ENCODE assay signal across 9 mouse cellular contexts in the genomic region with DNA sequence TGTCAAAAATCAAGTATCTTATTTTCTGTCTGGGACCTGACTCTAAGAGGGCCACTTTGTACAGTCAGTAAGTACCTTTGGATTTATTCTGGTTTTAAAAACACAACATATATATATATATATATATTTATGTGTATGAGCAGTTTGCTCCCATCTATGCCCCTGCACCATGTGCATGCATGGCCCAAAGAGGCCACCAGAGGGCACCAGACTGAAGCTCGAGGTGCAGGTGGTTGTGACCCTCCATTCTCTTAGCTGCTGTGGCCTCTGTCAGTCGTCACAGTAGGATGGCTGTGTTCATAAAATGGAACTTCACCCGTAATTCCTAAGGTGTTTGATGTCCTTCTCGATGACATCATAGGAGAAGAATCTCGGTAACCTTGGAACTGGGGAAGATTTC. TPM values are rescaled to one million over a fixed set of nuclear protein-coding genes. Genes with fewer than 3 reads are reported as not detected.
DNase-seq lines count a peak whose midpoint lies in the region; ATAC-seq and TF ChIP-seq lines count a peak whose summit lies in the region.
"Had no signal": no experiment of that assay in that cellular context is flagged by ENCODE, and none has a peak within 500 bp of the region (broad histone marks: within the 10 kb centered on the region; RNA-seq: fewer than 3 reads in every experiment).

No protein-coding gene starts in this region.

- 19% methylated on average over 5 of the region's 5 CpGs for WGBS in embryonic facial prominence, embryonic 11.5 days
- 17% methylated on average over 5 of the region's 5 CpGs for WGBS in midbrain, embryonic 13.5 days
- 25% methylated on average over 5 of the region's 5 CpGs for WGBS in stomach, embryonic 14.5 days

- no peak overlapping the region for H3K9ac ChIP-seq in embryonic facial prominence, embryonic 11.5 days (replicated peaks; ENCODE audit: low read length)
- no peak overlapping the region for H3K9ac ChIP-seq in midbrain, embryonic 13.5 days (replicated peaks)
- H3K9ac ChIP-seq in stomach, embryonic 14.5 days (replicated peaks; ENCODE audit: low read depth, low read length), result no peak overlapping the region

- peak; percentile 87 for TF ChIP-seq CTCF in layer of hippocampus, adult 2 months (conservative IDR thresholded peaks at IDR 0.05)

- H3K9me3 ChIP-seq in embryonic facial prominence, embryonic 11.5 days (replicated peaks; ENCODE audit: control insufficient read depth, low read length), result no peaks in the 10 kb centered on the region
- H3K9me3 ChIP-seq in midbrain, embryonic 13.5 days, result no peaks in the 10 kb centered on the region
- H3K9me3 ChIP-seq in stomach, embryonic 14.5 days (ENCODE audit: control insufficient read depth, low read depth, low read length), result no peaks in the 10 kb centered on the region

- H3K27ac ChIP-seq in layer of hippocampus, adult 2 months, result no peak overlapping the region
- no peak overlapping the region for H3K27ac ChIP-seq in embryonic facial prominence, embryonic 11.5 days (replicated peaks; ENCODE audit: low read depth, low read length)
- no peak overlapping the region for H3K27ac ChIP-seq in midbrain, embryonic 13.5 days
- no peak overlapping the region for H3K27ac ChIP-seq in stomach, embryonic 14.5 days (ENCODE audit: low read length)

- H3K4me3 ChIP-seq in layer of hippocampus, adult 2 months, result no peak overlapping the region
- H3K4me3 ChIP-seq in embryonic facial prominence, embryonic 11.5 days (ENCODE audit: low read depth, low read length), result no peak overlapping the region
- H3K4me3 ChIP-seq in midbrain, embryonic 13.5 days (replicated peaks), result no peak overlapping the region
- no peak overlapping the region for H3K4me3 ChIP-seq in stomach, embryonic 14.5 days (ENCODE audit: low read depth, low read length)
- H3K4me3 ChIP-seq: erythroblast, embryonic 14.5 days had no signal

- no peak overlapping the region for H3K4me2 ChIP-seq in embryonic facial prominence, embryonic 11.5 days (ENCODE audit: low read depth, low read length)
- H3K4me2 ChIP-seq in midbrain, embryonic 13.5 days (replicated peaks), result no peak overlapping the region
- H3K4me2 ChIP-seq in stomach, embryonic 14.5 days (replicated peaks; ENCODE audit: low read depth, low read length), result no peak overlapping the region

- no peaks in the 10 kb centered on the region for H3K4me1 ChIP-seq in embryonic facial prominence, embryonic 11.5 days (ENCODE audit: control insufficient read depth, insufficient read depth, low read length)
- no peaks in the 10 kb centered on the region for H3K4me1 ChIP-seq in midbrain, embryonic 13.5 days (replicated peaks)
- no peaks in the 10 kb centered on the region for H3K4me1 ChIP-seq in stomach, embryonic 14.5 days (ENCODE audit: control insufficient read depth, insufficient read depth, low read length)

- 0 out of 2 replicates have a peak, but pooled peaks have one; percentile 44 for ATAC-seq in embryonic facial prominence, embryonic 11.5 days (replicated peaks; ENCODE audit: insufficient number of reproducible peaks, low FRiP score, low TSS enrichment, low read depth)
- ATAC-seq in midbrain, embryonic 13.5 days, result 0 out of 2 replicates have a peak, but pooled peaks have one; percentile 45
- ATAC-seq in stomach, embryonic 14.5 days (ENCODE audit: insufficient number of reproducible peaks, insufficient read depth, low FRiP score, low read depth), result peak; percentile 46; the same call in 1 of the 2 replicates

- H3K36me3 ChIP-seq in embryonic facial prominence, embryonic 11.5 days (replicated peaks; ENCODE audit: control insufficient read depth, insufficient read depth, low read depth, low read length), result no peaks in the 10 kb centered on the region
- peaks cover 30% of the 10 kb centered on the region for H3K36me3 ChIP-seq in midbrain, embryonic 13.5 days
- H3K36me3 ChIP-seq in stomach, embryonic 14.5 days (ENCODE audit: control insufficient read depth, insufficient read depth, low read length), result no peaks in the 10 kb centered on the region; the same call in 1 of the 2 replicates

- DNase-seq in layer of hippocampus, adult 2 months (ENCODE audit: low spot score in 2 of 2), result peak in 1 of 2 experiments; percentile 57
- no peak for DNase-seq in layer of hippocampus, adult 9-10 months (ENCODE audit: low spot score)
- DNase-seq in adrenal gland, postnatal 25 days, result peak; percentile 82
- DNase-seq in embryonic facial prominence, embryonic 11.5 days (ENCODE audit: low spot score), result peak; percentile 79
- DNase-seq in heart, postnatal 14 days, result peak; percentile 75 to 85
- DNase-seq in left cerebral cortex, postnatal 14 days (ENCODE audit: low spot score in 2 of 2), result peak; percentile 47 to 67

- H3K27me3 ChIP-seq in embryonic facial prominence, embryonic 11.5 days (ENCODE audit: control insufficient read depth, insufficient read depth, low read length), result no peaks in the 10 kb centered on the region
- no peaks in the 10 kb centered on the region for H3K27me3 ChIP-seq in midbrain, embryonic 13.5 days
- H3K27me3 ChIP-seq in stomach, embryonic 14.5 days (ENCODE audit: control insufficient read depth, insufficient read depth, low read length), result no peaks in the 10 kb centered on the region

- intact Hi-C loops in heart, postnatal 14 days (cut with DNase I), result no loop called here
- intact Hi-C loops in left cerebral cortex, postnatal 14 days (cut with DNase I), result no loop called here

RNA-seq across cellular contexts. Expression of a gene that starts 16.9 kb away (rescaled TPM):
- 100 to 1,000 TPM; 104 to 107 TPM for total RNA-seq in layer of hippocampus, adult 2 months (2021)
- total RNA-seq in adrenal gland, postnatal 25 days (2021), result 117 and 129 TPM in 2 replicates
- 24.8 and 26.0 TPM in 2 replicates for polyA plus RNA-seq in embryonic facial prominence, embryonic 11.5 days (2014; fragmentation: Nextera tagmentation; extraction: Ambion mirVana)
- 10 to 100 TPM; 41.8 to 43.4 TPM for total RNA-seq in heart, postnatal 14 days (2021)
- total RNA-seq in left cerebral cortex, postnatal 14 days (2021), result 100 to 1,000 TPM in 1 of 2 experiments, 10 to 100 TPM in 1; 90.3 to 103 TPM
- 36.8 and 39.9 TPM in 2 replicates for polyA plus RNA-seq in midbrain, embryonic 13.5 days (2015; fragmentation: Nextera tagmentation; extraction: Ambion mirVana)
- polyA plus RNA-seq in stomach, embryonic 14.5 days (2014; fragmentation: Nextera tagmentation; extraction: Ambion mirVana), result 37.8 and 39.3 TPM in 2 replicates

RNA-seq across cellular contexts. Expression of a gene that starts 59.9 kb away (rescaled TPM):
- total RNA-seq in layer of hippocampus, adult 2 months (2021), result 10 to 100 TPM; 12.7 to 15.8 TPM
- total RNA-seq in adrenal gland, postnatal 25 days (2021), result 10.5 and 15.0 TPM in 2 replicates
- polyA plus RNA-seq in embryonic facial prominence, embryonic 11.5 days (2014; fragmentation: Nextera tagmentation; extraction: Ambion mirVana), result 24.9 and 25.5 TPM in 2 replicates
- total RNA-seq in heart, postnatal 14 days (2021), result 1 to 10 TPM; 3.4 to 4.3 TPM
- total RNA-seq in left cerebral cortex, postnatal 14 days (2021), result 10 to 100 TPM; 15.1 to 18.1 TPM
- 34.1 and 35.1 TPM in 2 replicates for polyA plus RNA-seq in midbrain, embryonic 13.5 days (2015; fragmentation: Nextera tagmentation; extraction: Ambion mirVana)
- 15.5 and 17.3 TPM in 2 replicates for polyA plus RNA-seq in stomach, embryonic 14.5 days (2014; fragmentation: Nextera tagmentation; extraction: Ambion mirVana)
